Mouse (Mus musculus) ES-Bruce4 (cell line): ENCODE data around the gene Hmcn2. TPM values are rescaled to one million over a fixed set of nuclear protein-coding genes. Genes with fewer than 3 reads are reported as not detected.
A peak's percentile ranks its signal among the peaks of the same experiment; 100 is the strongest.

Experiments
- H3K27ac ChIP-seq: 2 replicates; pipeline ENCODE4 v1.5.1; 2012; ENCODE audit warnings: low read length, inconsistent platforms; ENCODE audit not compliant: insufficient read depth
- H3K27me3 ChIP-seq: 2 replicates; pipeline ENCODE4 v1.6.1; 2012; ENCODE audit warnings: mild to moderate bottlenecking, low read length, inconsistent platforms; ENCODE audit not compliant: control insufficient read depth, poor library complexity, insufficient read depth, severe bottlenecking
- H3K36me3 ChIP-seq: 2 replicates; pipeline ENCODE4 v1.6.1; 2012; ENCODE audit warnings: inconsistent platforms, mild to moderate bottlenecking, low read length, moderate library complexity; ENCODE audit not compliant: control insufficient read depth, poor library complexity, insufficient read depth, severe bottlenecking
- H3K4me1 ChIP-seq: one replicate; pipeline ENCODE4 v1.8.1; 2011; ENCODE audit warnings: low read length; ENCODE audit not compliant: control insufficient read depth, insufficient read depth
- H3K4me3 ChIP-seq: 2 replicates; pipeline ENCODE4 v1.5.1; 2011; ENCODE audit warnings: low read depth, mild to moderate bottlenecking, low read length
- H3K9ac ChIP-seq: 2 replicates; pipeline ENCODE4 v1.6.1; 2012; ENCODE audit warnings: low read depth, mild to moderate bottlenecking, inconsistent platforms; ENCODE audit not compliant: poor library complexity, severe bottlenecking
- H3K9me3 ChIP-seq: replicated peaks from 2 replicates; pipeline ENCODE4 v1.6.1; 2012; ENCODE audit warnings: mild to moderate bottlenecking, low read length, inconsistent platforms; ENCODE audit not compliant: control insufficient read depth, poor library complexity, insufficient read depth, severe bottlenecking
- CTCF ChIP-seq: IDR thresholded peaks from one replicate; pipeline ENCODE4 v1.8.1; 2011; ENCODE audit warnings: low read depth, low read length
- EP300 ChIP-seq: IDR thresholded peaks from 2 replicates; pipeline ENCODE4 v1.6.1; 2011; ENCODE audit warnings: low read depth, low read length; ENCODE audit not compliant: insufficient read depth
- POLR2A ChIP-seq: IDR thresholded peaks from one replicate; pipeline ENCODE4 v1.8.1; 2011; ENCODE audit warnings: low read length; ENCODE audit not compliant: insufficient read depth
- polyA plus RNA-seq: library from polyadenylated mRNA; stranded (reverse); fragments of >200 nt; gene quantifications from 2 replicates; pipeline ENCODE4 v1.2.4, GENCODE M21; 2011; ENCODE audit warnings: low read depth; ENCODE audit not compliant: missing spikeins, insufficient read depth, insufficient read length

Hmcn2 gene
- polyA plus RNA-seq, 1 experiment: 2.9 TPM

DNA sequence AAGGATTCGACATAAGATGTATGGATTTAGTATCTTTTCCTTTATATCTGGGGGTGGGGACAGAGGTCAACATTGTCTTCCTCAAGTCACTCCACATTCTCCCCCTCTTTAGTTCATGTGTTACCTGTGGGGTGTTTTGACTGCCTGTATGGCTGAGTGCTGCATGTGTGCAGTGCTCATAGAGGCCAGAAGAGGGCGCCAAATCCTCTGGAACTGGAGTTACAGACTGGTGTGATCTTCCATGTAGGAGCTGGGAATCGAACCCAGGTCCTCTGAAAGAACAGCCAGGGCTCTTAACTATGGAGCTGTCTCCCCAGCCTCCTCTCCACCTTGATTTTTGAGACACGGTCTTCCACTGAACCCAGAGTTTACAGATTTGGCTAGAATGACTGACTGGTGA, 159.7 kb downstream of the Hmcn2 start:
- Histone ChIP-seq H3K27ac (no peak overlapping the region), H3K9ac (no peak overlapping the region), H3K9me3 (no peaks in the 10 kb centered on the region), H3K27me3 (no peaks in the 10 kb centered on the region), H3K4me1 (peaks cover 1% of the 10 kb centered on the region), H3K4me3 (no peak overlapping the region), H3K36me3 (peaks cover 27% of the 10 kb centered on the region)
- TF ChIP-seq EP300 (no peak), CTCF (peak; percentile 79), POLR2A (no peak)

DNA sequence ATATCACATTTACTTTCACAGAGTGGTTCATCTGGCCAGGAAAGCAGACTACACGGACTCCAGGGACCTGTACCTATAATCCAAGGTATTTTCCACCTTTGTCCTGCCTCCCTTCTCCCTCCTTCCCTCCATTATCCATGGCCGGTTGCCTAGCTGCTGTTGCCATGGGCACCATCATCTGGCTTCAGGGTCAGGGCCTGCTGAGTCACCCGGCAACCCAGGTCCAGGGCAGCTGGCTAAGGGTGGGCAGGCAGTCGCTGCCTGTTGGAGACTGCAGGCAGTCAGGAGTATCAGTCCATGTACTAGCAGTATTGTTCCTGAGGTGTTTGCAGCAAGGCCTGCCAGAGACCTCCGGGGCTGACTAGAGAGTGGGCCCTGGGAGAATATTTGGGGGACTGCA, 160.5 kb downstream of the Hmcn2 start:
- H3K9ac ChIP-seq: no peak overlapping the region
- H3K36me3 ChIP-seq: peaks cover 33% of the 10 kb centered on the region
- H3K27ac ChIP-seq: no peak overlapping the region
- H3K9me3 ChIP-seq: no peaks in the 10 kb centered on the region
- no peaks in the 10 kb centered on the region for H3K4me1 ChIP-seq
- H3K4me3 ChIP-seq: no peak overlapping the region
- no peaks in the 10 kb centered on the region for H3K27me3 ChIP-seq
- TF ChIP-seq POLR2A (no peak), EP300 (no peak), CTCF (no peak)

DNA sequence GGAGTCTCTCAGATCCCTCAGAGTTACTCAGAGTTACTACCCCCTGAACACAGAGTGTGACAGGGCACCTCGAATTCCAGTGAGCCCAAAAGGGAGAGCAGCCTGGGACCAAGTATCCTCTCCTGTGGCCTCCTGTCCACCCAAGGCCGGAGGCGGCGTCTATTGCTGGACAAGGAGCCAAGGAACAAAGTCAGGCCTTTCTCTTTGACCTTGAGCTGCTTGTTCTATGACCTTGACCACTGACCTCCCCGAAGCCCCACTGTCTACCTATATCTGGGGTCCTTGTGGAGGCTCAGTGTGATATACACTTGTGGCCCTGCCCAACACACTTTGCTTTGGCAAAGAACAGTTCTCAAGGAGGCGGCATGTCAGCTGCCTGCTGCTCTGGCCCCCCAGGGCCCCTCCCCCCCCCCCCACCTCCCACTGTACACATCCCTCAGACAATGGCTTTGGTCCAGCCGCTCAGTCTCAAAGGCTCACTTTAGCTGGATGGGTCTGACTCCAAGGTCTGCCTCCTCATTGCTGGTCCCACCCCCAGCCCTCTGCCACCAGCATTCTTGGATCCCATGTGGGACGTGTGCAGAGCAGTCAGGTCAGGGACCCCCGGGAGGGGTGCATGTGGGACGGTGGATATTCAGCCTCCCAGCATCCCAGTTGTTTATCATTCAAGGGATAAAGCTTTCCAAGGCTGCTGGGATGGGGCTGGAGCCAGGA, 162.0 kb downstream of the Hmcn2 start:
- Histone ChIP-seq H3K27me3 (no peaks in the 10 kb centered on the region), H3K27ac (no peak overlapping the region)

DNA sequence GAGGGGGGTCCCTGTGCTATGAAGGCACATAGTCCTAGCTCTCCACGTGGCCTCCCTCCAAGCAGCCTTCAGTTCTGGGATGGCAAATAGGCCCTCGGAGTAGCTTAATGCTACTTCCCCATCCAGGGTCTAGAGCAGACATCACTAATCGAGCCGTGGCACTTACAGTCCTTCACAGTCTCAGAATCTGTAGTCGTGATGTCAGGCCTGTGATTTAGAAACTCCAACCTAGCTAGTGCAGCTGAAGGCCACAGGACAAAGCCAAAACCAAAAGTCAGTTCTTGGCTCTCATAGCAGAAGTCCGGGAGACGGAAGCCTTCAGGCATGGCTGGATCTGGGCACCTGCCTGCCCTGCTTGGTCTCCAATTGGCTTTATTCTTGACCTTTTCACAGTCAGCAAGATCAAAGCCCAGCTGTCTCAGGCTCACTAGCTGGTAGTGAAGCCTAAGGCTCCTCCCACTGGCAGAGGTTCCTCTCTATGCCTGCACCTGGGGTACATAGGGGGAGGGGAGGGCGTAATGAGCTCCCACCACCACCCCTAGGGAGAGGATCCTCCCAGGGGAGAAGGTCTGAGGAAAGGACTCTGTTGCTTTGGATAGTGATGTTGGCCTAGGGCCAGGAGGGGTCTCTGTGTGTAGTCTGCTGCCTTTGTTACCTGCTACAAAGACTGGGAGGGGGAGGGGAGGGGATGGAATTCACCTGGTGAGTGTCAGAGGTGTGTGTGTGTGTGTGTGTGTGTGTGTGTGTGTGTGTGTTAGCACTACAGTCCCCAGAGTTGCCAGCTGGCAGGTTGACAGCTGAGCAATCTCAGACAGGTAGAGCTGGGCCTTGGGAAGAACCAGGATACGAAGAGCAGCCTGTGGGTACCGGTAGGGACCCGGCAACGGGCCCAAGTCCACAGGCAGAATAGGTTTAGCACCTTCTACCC, 163.3 kb downstream of the Hmcn2 start:
- Histone ChIP-seq H3K27me3 (no peaks in the 10 kb centered on the region), H3K9ac (no peak overlapping the region), H3K9me3 (no peaks in the 10 kb centered on the region), H3K27ac (no peak overlapping the region), H3K4me1 (no peaks in the 10 kb centered on the region), H3K36me3 (peaks cover 48% of the 10 kb centered on the region), H3K4me3 (no peak overlapping the region)
- TF ChIP-seq CTCF (no peak), POLR2A (no peak), EP300 (no peak)

More for the DNA sequence above, 162.0 kb downstream of the Hmcn2 start:
- peaks cover 42% of the 10 kb centered on the region for H3K36me3 ChIP-seq
- H3K9ac ChIP-seq: no peak overlapping the region
- no peaks in the 10 kb centered on the region for H3K9me3 ChIP-seq
- no peaks in the 10 kb centered on the region for H3K4me1 ChIP-seq
- TF ChIP-seq POLR2A (no peak), CTCF (no peak), EP300 (no peak)
- no peak overlapping the region for H3K4me3 ChIP-seq

DNA sequence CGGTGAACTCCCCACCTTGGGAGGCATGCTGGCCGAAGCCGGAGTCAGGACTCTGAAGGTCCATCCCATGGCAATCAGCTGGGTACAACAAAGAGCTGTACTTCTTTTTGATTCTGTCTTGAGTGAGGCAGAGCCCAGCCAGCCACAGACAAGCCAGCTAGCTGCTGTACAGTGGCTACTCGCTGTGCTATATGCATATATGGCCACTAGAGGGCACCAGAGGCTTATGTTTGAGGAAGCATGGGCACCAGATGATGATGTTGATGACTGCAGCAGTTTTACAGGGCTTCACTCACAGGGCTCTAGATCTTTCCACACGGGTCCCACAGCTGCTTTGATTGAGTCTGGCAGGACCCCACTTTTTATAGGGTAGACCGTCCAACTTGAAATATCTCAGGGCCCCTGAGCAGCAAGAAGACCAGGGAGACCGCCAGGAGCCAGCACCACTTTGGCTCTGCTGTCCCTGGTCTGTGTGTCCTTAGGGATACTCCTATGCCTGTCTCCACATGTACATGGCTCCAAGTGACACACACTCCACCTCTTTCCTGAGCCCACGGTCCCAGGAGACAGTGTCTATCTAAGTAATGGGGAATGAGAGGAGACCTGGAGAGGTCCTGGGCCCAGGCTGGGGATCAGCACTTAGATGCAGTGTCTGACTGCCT, 168.8 kb downstream of the Hmcn2 start:
- Histone ChIP-seq H3K9me3 (no peaks in the 10 kb centered on the region), H3K36me3 (peaks cover 50% of the 10 kb centered on the region), H3K4me3 (no peak overlapping the region), H3K4me1 (no peaks in the 10 kb centered on the region), H3K9ac (no peak overlapping the region), H3K27ac (no peak overlapping the region), H3K27me3 (no peaks in the 10 kb centered on the region)
- no peak for TF ChIP-seq EP300
- peak; percentile 88 for TF ChIP-seq CTCF
- no peak for TF ChIP-seq POLR2A
